Mouse (Mus musculus) brown adipose tissue, adult 24 weeks (tissue): Measurements from ENCODE around the gene Tmem25. TPM values are rescaled to one million over a fixed set of nuclear protein-coding genes. Genes with fewer than 3 reads are reported as not detected.
"Not testable (repeated sequence)": the region's sequence is repeated elsewhere in the genome, so short reads cannot be mapped to it uniquely, and the experiment has no call there.

Experiments used
- H3K27ac ChIP-seq: fragments of 200-500 bp; replicated peaks from 2 replicates; pipeline ENCODE4 v1.5.1; 2012; ENCODE audit warnings: low read depth, mild to moderate bottlenecking, low read length
- H3K4me1 ChIP-seq: fragments of 200-500 bp; 2 replicates; pipeline ENCODE4 v1.6.1; 2012; ENCODE audit warnings: low read length, mixed read lengths; ENCODE audit not compliant: control insufficient read depth, insufficient read depth, insufficient read length
- H3K4me3 ChIP-seq: fragments of 200-500 bp; 2 replicates; pipeline ENCODE4 v1.5.1; 2012; ENCODE audit warnings: low read depth, mild to moderate bottlenecking, low read length, moderate library complexity; ENCODE audit not compliant: insufficient read depth
- polyA plus RNA-seq: library from polyadenylated mRNA; stranded (reverse); fragments of >200 nt; gene quantifications from 2 replicates; pipeline ENCODE4 v1.2.4, GENCODE M21; 2012; ENCODE audit not compliant: missing spikeins, insufficient read depth, insufficient read length

Gene Tmem25
- polyA plus RNA-seq, 1 experiment = 1.1 TPM

GRCm38 (mm10) chr9:44804678-44805077, 5.6 kb upstream of the Tmem25 start:
- no peaks in the 10 kb centered on the region for H3K4me1 ChIP-seq
- H3K27ac ChIP-seq = no peak overlapping the region
- no peak overlapping the region for H3K4me3 ChIP-seq

- Histone ChIP-seq H3K4me3 (no peak within 1 kb of the TSS), H3K4me1 (no peaks in the 10 kb centered on the region), H3K27ac (no peak within 1 kb of the TSS)
Observed at GRCm38 (mm10) chr9:44802808-44803450, 3.8 kb upstream of the Tmem25 start, which contains the start of gene Ttc36. TSS of gene Ttc36 (minus strand) at chr9:44803072.

GRCm38 (mm10) chr9:44801669-44802068, 2.6 kb upstream of the Tmem25 start:
- H3K27ac ChIP-seq = no peak overlapping the region
- H3K4me3 ChIP-seq = no peak overlapping the region
- H3K4me1 ChIP-seq = no peaks in the 10 kb centered on the region

GRCm38 (mm10) chr9:44799958-44800324, 834 bp upstream of the Tmem25 start:
- H3K27ac ChIP-seq = no peak overlapping the region
- H3K4me3 ChIP-seq = peak overlapping the region; percentile 67; the same call in 1 of the 2 replicates
- no peaks in the 10 kb centered on the region for H3K4me1 ChIP-seq

GRCm38 (mm10) chr9:44798298-44798697, 809 bp downstream of the Tmem25 start:
- no peak overlapping the region for H3K27ac ChIP-seq

GRCm38 (mm10) chr9:44792842-44793241, 6.3 kb downstream of the Tmem25 start:
- H3K4me3 ChIP-seq = no peak overlapping the region

More at GRCm38 (mm10) chr9:44798298-44798697, 809 bp downstream of the Tmem25 start:
- Histone ChIP-seq H3K4me3 (no peak overlapping the region), H3K4me1 (no peaks in the 10 kb centered on the region)

GRCm38 (mm10) chr9:44772750-44773651, 26.1 kb downstream of the Tmem25 start:
- Histone ChIP-seq H3K4me3 (peak overlapping the region; percentile 81), H3K27ac (peak overlapping the region; percentile 66), H3K4me1 (peaks cover 5% of the 10 kb centered on the region; the same call in 1 of the 2 replicates)

More at GRCm38 (mm10) chr9:44792842-44793241, 6.3 kb downstream of the Tmem25 start:
- H3K4me1 ChIP-seq = no peaks in the 10 kb centered on the region
- H3K27ac ChIP-seq = no peak overlapping the region

- Histone ChIP-seq H3K4me3 (no peak overlapping the region), H3K27ac (peak overlapping the region; percentile 66), H3K4me1 (peaks cover 5% of the 10 kb centered on the region; the same call in 1 of the 2 replicates)
Observed at GRCm38 (mm10) chr9:44772392-44772749, 26.7 kb downstream of the Tmem25 start.

GRCm38 (mm10) chr9:44771376-44771775, 27.7 kb downstream of the Tmem25 start:
- no peak overlapping the region for H3K27ac ChIP-seq
- peaks cover 5% of the 10 kb centered on the region for H3K4me1 ChIP-seq
- H3K4me3 ChIP-seq = no peak overlapping the region

- H3K27ac ChIP-seq, H3K4me1 ChIP-seq: not testable (repeated sequence)
- peak overlapping the region; percentile 95 for H3K4me3 ChIP-seq
Observed at GRCm38 (mm10) chr9:44768029-44768394, 31.1 kb downstream of the Tmem25 start.

- H3K4me3 ChIP-seq = peak within 1 kb of the TSS; percentile 95
Observed at GRCm38 (mm10) chr9:44767101-44768028, 31.7 kb downstream of the Tmem25 start, which contains the start of the genes Arcn1 and Ift46. TSS of gene Arcn1 (minus strand) at chr9:44767845. TSS of gene Ift46 (plus strand) at chr9:44767908.

GRCm38 (mm10) chr9:44760873-44761272, 38.2 kb downstream of the Tmem25 start:
- H3K27ac ChIP-seq = no peak overlapping the region
- no peak overlapping the region for H3K4me3 ChIP-seq
- peaks cover 8% of the 10 kb centered on the region for H3K4me1 ChIP-seq

More at GRCm38 (mm10) chr9:44767101-44768028, 31.7 kb downstream of the Tmem25 start, which contains the start of the genes Arcn1 and Ift46:
- Histone ChIP-seq H3K4me1 (peaks cover 4% of the 10 kb centered on the region), H3K27ac (peak within 1 kb of the TSS; percentile 96)

GRCm38 (mm10) chr9:44748473-44748872, 50.6 kb downstream of the Tmem25 start:
- Histone ChIP-seq H3K4me3 (no peak overlapping the region), H3K4me1 (no peaks in the 10 kb centered on the region), H3K27ac (no peak overlapping the region)

- Histone ChIP-seq H3K27ac (no peak overlapping the region), H3K4me3 (no peak overlapping the region), H3K4me1 (no peaks in the 10 kb centered on the region)
Observed at GRCm38 (mm10) chr9:44747341-44747740, 51.8 kb downstream of the Tmem25 start.
